Mouse (Mus musculus): ENCODE measurements at regions not wholly inside any gene's neighbourhood (a gene's known extent, or its start where the extent isn't known, plus 50 kb on each side); places are given as distances from the start of the nearest gene placed in this dataset.
A peak's percentile ranks its signal among the peaks of the same experiment; 100 is the strongest.

GRCm38 (mm10) chr12:70672115-70672514, 153.2 kb upstream of the Frmd6 start:
- DNase-seq (ENCODE audit: low spot score in 2 of 2): no peak

DNA sequence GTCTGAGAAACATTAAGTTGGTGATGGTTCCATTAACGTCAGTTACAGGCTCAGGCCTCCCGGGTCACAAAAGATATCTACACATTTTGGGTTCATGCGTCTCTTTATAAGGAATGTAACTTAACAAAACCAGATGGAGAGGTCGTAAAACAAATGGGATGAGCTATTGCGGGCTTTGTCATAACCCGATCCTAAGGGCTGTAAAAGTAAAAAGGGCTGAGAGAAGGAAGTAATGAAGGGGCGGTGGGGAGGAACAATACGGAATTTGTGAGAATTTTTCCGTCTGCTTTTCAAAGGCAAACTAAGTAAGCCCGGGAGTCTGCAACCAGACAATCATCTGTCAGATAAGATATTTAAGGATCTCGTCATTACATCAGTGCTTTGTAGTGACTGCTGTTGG, 152.1 kb upstream of the Frmd6 start:
- DNase-seq (ENCODE audit: low spot score in 2 of 2): no peak

- no peak for DNase-seq (ENCODE audit: low spot score in 2 of 2)
Observed at GRCm38 (mm10) chr12:70674144-70674543, 151.2 kb upstream of the Frmd6 start.

GRCm38 (mm10) chr12:70675846-70676245, 149.5 kb upstream of the Frmd6 start:
- no peak for DNase-seq (ENCODE audit: low spot score in 2 of 2)

DNA sequence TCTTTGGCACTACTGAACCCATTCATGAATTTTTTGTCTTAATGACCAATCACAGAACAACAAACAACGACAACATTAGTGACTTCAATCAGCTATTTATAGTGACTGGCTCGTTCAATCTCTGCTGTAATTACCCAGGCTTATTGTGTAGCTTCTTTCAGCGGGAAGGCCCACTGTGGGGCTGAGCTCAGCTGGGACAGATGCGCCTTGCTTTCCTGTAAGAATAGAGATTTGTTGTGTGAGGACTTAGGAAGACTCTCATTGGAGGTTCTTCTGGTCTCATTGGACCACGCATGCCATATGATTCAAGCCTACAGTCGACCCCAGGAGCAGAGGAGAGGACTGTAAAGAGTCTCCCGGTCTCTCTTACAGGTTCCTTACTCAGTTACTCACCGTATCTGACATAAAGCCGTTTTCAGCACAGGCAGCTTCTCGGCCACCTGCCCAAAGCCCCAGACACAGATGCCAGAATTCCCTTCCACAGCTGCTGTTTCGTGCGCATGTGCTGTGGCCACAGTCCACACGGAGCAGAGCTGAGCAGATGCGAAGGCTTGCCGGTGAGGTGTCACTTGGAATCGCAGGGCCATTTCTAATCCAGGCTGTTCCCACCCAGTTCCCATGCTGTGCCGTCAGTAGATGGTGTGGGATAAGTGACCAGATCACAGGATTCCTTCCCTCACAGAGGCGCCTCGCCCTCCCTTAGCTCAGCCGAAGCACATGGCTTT, 145.5 kb upstream of the Frmd6 start:
- peak in 1 of 2 experiments; percentile 13 for DNase-seq (ENCODE audit: low spot score in 2 of 2)

DNA sequence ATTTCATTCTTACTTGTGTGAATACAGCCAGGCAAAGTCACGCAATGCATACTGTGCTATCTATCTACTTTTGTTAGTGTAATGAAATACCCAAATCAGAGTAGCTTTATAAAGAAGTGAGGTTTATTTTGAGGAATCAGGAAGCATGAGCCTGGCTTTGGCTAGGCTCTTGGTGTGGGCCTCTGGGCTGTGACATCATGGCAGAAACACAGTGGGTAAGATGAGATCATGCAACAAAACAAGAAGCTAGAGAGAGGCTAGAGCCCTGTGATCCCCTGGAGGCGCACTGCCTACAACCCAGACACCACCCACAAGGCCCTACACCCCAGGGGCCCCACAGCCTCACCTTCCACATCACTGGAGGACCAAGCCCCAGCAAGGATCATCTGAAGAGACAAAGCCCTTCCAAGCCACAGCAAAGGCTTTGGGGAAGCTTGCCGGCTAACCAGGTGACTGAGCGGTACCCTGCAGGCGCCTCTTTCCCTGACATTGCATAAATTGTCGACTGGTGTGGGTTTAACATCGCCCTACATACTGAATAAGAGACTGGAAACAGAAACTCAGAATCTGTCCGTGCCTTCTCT, 143.8 kb upstream of the Frmd6 start:
- DNase-seq (ENCODE audit: low spot score in 2 of 2): no peak

DNA sequence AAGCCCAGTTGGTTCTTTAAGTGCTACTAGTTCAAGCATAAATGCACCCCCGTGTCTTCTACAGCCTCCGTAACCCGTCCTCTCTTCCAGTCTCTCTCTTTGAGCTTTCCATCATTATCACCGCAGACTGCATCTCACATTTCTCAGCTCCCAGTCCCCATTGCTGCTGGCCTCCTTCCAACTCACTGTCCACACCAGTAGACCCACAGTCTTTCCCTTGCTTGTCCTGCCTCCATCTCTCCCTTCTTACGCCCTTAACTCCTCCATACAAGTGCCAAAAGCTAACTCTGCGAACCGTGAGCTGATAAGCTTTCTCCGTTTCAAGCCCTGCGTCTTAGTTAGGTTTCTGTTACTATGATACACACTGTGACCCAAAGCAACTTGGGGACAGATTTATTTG, 141.0 kb upstream of the Frmd6 start:
- DNase-seq (ENCODE audit: low spot score in 2 of 2): no peak

GRCm38 (mm10) chr12:70685432-70685831, 139.9 kb upstream of the Frmd6 start:
- peak in 1 of 2 experiments; percentile 16 for DNase-seq (ENCODE audit: low spot score in 2 of 2)

DNA sequence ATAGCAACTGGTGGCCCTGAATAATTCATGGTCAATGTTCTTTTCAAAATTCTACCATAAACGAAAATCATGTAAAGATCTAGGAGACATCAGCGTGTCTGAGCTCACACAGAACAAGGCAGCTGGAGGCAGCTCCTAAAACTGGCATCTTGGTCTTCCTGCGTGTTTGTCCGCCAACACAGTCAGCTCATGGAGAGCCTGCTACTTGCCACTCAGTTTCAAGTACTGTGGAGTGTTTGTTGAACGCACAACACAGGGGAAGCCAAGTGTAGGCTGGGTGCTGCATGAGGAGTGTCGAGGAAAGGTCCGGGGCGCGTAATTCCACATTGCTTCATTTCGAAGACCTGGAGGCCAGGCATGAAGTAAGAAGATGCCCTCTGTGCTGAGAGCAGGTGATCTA, 139.0 kb upstream of the Frmd6 start:
- DNase-seq (ENCODE audit: low spot score in 2 of 2): no peak

- no peak for DNase-seq (ENCODE audit: low spot score in 2 of 2)
Observed at GRCm38 (mm10) chr12:70686971-70687370, 138.3 kb upstream of the Frmd6 start.

- DNase-seq (ENCODE audit: low spot score in 2 of 2): no peak
Observed at GRCm38 (mm10) chr12:70695162-70695561, 130.2 kb upstream of the Frmd6 start.

- no peak for DNase-seq (ENCODE audit: low spot score in 2 of 2)
Observed at GRCm38 (mm10) chr12:70696256-70696655, 129.1 kb upstream of the Frmd6 start.

- no peak for DNase-seq (ENCODE audit: low spot score in 2 of 2)
Observed at GRCm38 (mm10) chr12:70698466-70698865, 126.8 kb upstream of the Frmd6 start.

DNA sequence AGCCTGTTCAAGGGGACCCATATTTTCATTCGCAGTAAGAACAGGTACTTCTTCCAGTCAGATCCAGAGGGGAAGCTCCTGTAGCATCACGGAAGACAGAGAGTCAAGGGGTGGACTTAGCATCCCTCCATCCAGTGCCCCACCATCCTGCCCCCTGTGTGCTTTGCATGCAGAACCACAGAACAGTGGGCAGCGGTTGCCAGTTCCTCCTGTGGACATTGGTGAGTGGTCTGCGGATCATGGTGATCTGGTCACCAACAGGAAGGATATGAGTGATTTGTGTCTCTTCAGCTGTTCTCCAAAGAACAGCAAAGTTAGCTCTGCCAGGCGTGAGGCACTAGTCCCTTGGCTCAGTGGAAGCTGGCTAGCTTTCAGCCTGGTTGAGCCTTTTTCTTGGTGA, 122.8 kb upstream of the Frmd6 start:
- no peak for DNase-seq (ENCODE audit: low spot score in 2 of 2)

- no peak for DNase-seq (ENCODE audit: low spot score in 2 of 2)
Observed at GRCm38 (mm10) chr12:70706806-70707628, 118.3 kb upstream of the Frmd6 start.

- no peak for DNase-seq (ENCODE audit: low spot score in 2 of 2)
Observed at GRCm38 (mm10) chr12:70707629-70708289, 117.6 kb upstream of the Frmd6 start.

DNA sequence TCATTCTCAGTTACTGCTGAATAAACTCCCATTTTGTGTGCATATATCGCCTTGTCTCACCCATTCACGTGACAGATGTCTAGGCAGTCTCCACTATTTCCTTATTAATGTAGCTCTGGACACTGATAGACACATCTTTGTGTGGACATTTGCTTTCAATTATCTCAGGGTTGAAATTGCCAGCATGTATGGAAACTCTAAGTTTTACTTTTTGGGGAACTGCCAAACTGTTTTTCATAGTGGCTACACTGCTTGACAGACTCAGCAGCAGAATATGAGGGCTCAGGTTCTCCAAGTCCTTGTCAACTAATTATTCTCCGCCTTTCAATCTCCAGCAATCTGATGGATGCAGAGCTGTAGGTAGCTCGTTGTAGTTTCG, 117.0 kb upstream of the Frmd6 start:
- DNase-seq (ENCODE audit: low spot score in 2 of 2): no peak

DNA sequence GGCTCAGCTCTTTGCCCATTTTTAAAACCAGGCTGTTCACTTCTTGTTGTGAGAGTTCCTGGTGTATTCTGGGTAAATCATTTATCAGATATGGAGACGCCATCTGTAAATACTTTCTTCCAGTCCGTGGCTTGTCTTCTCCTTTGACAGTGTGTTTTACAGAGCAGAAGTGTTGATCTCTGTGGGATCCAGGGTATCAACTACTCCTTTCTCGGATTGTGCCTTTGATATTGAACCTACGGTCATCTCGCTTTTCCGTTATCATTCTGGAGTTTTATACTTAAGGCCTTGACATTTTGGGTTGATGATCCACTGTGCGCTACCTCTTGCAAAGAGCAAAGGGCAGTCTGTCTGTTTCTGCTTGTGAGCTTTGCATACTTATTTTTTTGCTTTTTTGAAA, 115.0 kb upstream of the Frmd6 start:
- DNase-seq (ENCODE audit: low spot score in 2 of 2): no peak

DNA sequence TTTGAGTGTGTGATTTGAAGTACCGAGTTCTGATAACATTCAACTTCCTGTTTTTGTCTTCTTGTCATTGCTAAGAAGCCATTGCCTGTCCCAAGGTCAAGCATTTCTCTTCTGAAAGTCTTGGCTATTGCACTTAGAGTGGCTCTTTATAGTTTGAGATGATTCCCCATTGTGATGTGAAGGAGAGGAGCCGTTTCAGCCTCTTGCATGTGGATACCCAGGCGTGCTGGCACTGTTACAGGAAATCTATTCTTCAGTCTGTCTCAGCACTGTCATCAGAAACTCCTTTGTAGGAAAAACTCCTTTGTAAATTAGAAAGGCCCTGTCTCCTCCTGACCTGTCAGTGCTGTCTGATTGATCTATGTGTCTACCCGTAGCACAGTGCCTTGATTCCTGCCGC, 114.3 kb upstream of the Frmd6 start:
- no peak for DNase-seq (ENCODE audit: low spot score in 2 of 2)

DNA sequence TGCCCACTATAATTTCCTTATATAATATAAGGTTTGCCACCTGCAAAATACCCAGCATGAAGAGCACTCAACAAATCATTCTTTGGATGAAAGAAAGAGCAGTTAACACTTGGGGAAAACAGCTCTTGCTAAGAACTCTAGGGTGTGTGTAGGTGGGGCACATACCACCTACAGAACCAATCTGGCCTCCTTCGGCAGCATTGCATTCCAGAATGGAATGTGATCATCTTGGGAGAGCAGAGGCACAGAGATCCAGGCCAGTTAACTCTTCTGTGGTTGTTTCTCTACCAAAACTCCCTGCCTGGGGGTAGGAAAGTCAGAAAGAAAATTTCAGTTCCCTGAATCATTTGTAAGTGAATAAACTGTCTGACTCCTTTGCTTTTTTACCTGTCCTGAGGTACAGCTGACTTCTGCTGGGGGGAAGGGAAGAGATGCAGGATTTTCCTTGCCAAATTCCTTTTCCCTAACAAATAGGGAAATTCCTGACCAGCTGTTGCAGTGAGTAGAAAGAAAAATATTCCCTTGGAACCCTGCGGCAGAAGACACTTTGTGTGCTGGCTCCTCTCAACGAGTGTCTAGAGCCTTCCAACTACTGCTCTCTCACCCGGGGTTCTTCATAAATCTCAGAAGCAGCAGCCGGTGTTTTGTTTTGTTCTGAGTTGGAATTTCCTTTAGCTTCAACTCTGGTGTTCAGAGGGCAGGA, 112.8 kb upstream of the Frmd6 start:
- no peak for DNase-seq (ENCODE audit: low spot score in 2 of 2)

DNA sequence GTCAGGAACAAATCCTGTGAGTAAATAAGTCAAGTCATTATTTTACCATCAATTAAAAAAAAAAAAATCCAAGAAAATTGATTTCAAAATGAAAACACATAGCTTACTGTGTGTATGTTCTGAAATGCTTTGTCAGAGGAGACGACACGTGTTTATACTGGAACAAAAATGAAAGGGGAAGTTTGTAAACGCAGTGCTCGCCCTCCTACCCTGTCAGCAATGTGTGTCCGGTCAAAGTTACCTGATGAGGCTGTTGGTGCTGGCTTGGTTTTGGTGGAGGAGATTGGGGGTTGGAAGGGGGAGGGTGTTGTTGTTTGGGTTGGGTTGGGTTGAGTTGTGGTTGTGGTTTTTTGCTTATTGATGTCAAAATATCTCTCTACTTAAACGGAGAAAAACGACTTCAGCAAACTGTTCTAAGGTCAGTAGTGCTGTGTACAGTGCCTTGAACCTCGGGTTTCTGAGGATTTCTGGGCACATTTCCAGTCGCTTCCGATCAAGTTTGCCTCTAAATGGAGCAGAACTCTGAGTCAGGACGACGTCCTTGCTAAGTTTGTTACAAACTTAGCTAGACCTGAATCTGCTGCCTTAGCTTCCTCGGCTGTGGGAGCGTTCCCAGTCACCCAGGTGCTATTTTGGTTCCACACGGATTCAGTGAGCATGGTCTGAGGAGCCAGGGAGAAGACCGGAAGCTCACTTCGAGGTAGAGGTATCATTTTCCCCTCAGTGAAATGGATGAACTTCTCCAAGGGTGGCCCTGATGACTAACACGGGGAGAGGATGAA, 111.6 kb upstream of the Frmd6 start:
- no peak for DNase-seq (ENCODE audit: low spot score in 2 of 2)

Measured in frontal cortex, postnatal 25 days (tissue).